Mouse (Mus musculus) lung, postnatal 0 days (tissue): ENCODE measurements at regions not wholly inside any gene's neighbourhood (a gene's known extent, or its start where the extent isn't known, plus 50 kb on each side); places are given as distances from the start of the nearest gene placed in this dataset.

Experiments used
- CTCF ChIP-seq: IDR thresholded peaks from 2 replicates; pipeline ENCODE4 v1.5.1; 2016; ENCODE audit warnings: antibody characterized with exemption, mild to moderate bottlenecking
- EP300 ChIP-seq: IDR thresholded peaks from 2 replicates; pipeline ENCODE4 v1.6.1; 2016; ENCODE audit warnings: antibody characterized with exemption, mild to moderate bottlenecking, control low read depth

GRCm38 (mm10) chr5:29875451-29875850 lies 137.5 kb upstream of the Il6 start:
- TF ChIP-seq CTCF, result no peak
- no peak for TF ChIP-seq EP300
